Mouse (Mus musculus): Measurements from ENCODE around the gene 1700030K09Rik.

The 1700030K09Rik gene

DNA sequence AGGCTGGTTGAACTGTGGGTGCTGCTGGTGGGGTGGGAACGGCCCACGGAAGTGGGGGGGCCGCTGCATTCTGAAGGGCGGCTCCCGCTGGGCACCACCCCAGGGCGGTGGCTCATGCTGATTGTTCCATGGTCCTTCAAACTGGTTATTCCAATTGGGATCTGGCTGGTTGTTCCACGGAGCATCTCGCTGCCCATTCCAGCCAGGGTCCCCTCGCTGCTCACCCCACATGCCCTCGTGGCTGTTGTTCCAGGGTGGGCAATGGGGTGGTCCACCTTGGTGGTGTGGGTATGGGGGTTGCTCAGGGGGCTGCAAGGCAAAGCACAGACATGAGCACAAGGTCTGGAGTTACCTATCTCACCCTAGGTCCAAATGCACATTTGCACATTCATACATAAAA is 20.5 kb downstream of the 1700030K09Rik start:
- DNase-seq, result peak; percentile 90

- DNase-seq, result no peak
Observed at GRCm38 (mm10) chr8:72469243-72469642, 25.6 kb downstream of the 1700030K09Rik start.

GRCm38 (mm10) chr8:72469984-72470383 is 26.3 kb downstream of the 1700030K09Rik start:
- no peak for DNase-seq

DNA sequence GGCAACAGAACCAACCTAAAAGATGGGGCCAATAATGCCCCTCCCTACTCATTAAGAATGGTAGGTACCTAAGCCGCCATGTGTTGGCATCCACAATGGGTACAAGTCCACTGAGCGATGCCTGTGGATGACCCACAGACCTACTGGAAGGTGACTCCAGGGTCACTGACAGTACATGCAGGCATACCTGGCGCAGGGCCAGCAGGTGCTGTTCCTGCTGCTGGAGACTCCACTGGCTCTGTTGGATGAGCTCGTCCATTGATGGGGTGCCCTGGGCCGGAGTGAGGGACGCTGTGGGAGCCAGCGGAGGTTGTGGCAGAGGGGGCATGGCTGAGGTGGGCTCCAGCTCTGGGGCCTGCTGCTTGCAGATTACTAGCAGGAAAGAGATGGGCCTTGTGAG is 27.0 kb downstream of the 1700030K09Rik start:
- DNase-seq, result peak; percentile 85

DNA sequence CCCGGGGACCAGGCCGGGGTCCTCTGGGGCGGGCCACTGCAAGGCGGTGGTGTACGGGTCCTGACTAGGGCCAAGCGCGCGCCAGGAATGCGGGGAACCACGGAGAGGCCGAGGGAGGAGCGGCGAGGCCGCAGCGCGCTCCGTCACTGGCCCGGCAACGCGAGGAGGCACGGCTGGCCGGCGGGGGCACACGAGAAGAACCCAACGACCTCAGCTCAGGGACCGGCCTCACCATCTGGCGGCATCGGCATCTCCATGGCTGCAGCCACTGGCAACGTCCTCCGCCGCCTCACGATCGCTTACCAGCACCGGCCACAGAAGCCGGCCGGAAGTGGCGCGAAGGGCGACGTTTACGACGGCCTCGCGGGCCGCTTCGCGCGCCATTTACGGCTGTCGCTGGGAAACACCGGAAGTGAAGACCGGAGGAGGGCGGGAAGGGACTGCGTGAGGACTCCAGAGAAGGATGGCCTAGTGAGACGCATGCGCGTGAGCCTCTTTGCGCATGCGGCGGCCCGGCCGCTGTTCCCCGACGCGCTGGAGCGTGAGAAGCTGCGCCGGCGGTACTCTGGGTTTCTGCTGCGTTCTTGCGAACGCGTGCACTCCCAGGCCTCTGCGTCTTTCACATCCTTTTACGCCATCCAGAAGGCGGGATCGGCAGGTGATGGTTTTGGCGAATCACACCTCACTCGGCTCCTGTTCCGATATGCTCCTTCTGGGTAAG is 31.3 kb downstream of the 1700030K09Rik start, which contains the start of gene Cherp:
Gene Cherp (minus strand): TSS at position 401 of the 721 bp plus-strand sequence.
- peak; percentile 100 for DNase-seq

GRCm38 (mm10) chr8:72485456-72486199 is 41.9 kb downstream of the 1700030K09Rik start:
- DNase-seq, result peak; percentile 97

GRCm38 (mm10) chr8:72487014-72487413 is 43.3 kb downstream of the 1700030K09Rik start:
- no peak for DNase-seq

- no peak for DNase-seq
Observed at GRCm38 (mm10) chr8:72491017-72491416, 47.3 kb downstream of the 1700030K09Rik start.

DNA sequence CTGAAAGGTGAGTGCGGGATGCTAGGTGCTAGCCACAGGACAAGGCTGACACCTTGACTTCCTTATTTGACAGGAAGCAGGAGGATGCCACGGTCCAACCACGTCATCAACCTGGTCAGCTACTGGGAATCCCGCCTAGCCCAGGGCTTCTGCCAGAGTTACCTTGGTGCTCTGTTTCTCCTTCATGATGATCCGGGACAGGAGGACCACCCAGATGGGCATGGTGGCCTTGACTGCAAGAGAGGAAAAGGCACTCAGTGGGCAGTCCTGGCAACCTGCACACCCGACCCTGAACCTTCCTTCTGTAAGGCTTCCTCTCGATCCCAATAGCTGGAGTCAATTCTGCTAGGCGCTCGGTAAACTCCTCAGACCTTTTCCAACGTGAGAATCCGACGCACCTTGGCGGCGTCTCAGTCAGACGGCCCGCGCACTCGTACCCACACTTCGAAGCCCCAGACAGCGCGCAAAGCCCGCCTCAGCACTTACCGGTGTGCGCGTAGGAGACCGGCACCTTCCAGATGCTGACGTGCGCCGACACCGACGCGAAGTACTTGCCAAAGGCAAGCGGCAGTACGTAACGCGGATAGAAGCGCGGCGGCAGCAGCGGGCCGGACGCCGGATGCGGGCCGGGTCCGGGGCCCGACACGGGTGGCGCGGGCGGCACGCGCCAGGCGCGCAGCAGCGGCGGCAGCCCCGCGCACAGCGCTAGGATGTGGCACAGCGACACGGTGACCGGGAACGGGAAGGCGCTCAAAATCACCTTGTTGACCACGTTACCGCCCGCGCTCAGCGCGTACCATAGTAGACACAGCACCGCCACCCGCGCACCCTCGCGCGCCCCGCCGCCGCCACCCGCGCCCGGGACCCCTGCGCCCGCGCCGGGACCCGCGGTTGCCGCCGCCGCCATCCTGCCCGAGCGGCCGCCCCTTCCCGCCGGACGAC is 48.3 kb downstream of the 1700030K09Rik start, which contains the start of gene Slc35e1:
Gene Slc35e1 (minus strand): TSS at position 935 of the 942 bp plus-strand sequence.
- peak; percentile 95 for DNase-seq

DNA sequence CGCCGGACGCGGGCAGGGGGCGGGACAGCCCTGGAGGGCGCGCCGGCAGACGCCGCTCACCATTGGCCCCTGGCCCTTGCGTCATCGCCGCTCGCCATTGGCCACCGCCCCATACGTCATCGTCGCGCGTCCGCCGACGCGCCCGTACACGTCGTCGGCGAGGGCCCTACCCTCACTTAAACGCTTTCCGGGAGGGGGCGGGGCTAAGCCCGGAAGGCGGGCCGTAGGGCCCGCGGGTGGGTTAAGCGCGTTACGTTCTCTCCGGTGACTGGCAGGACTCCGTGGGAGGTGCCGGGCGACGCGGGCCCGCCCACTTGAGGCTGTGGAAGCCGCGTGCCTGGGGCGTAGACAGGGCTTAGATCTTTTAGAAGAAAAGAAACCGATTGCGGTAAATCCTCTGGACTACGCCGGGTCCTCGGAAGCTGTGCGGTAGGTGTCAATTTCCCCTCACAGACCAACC is 49.0 kb downstream of the 1700030K09Rik start:
- DNase-seq, result peak; percentile 100

DNA sequence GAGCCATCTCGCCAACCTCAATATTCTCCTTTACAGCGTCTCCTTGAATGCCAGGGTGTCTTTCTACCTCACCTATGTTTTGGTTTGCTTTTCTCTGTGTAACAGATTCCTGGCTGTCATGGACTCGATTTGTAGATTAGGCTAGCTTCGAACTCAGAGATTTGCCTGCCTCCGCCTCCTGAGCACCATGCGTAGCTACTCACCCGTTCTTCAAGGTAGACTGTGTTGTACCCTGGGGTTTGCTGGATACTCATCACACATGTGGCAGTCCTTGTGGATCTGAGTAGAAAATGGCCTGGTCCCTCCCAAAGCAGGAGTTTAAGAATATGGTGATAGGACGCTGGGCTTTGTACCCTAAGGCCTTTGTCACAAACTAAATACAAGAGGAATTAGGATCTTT is 49.7 kb downstream of the 1700030K09Rik start:
- DNase-seq, result peak; percentile 91

DNA sequence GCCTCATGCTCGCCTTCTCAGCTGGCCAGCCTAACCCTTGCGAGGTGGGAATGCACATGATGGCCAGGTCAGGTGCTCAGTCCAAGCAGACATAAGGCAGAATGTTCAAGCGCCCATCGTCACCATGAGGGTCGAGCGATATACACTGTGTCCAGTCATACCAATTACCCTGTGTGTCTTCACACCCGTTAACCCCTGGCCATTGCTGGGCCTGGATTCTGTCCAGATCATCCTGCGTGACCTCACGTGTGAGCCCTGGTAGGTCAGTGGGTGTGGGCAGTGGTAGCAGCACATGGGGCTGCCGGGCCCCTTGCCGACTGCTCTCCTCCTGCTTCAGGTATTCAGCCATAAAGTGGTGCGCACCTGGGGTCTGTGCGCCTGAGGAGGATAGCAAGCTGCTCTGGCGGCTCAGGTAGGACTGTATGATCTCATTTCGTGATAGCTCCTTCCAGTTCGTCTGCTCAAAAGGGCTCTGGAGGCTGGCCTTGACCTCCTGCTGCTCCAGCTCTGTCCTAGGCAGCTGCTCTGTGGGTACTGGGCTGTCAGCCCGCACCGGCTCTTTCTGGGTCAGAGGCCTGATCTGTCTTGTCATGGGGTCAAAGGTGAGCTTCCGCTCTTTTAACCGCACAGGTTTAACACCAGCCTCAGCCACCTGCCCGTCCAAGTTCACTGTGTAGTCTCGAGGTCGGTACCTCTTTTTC is 51.9 kb downstream of the 1700030K09Rik start:
- DNase-seq, result peak; percentile 91

DNA sequence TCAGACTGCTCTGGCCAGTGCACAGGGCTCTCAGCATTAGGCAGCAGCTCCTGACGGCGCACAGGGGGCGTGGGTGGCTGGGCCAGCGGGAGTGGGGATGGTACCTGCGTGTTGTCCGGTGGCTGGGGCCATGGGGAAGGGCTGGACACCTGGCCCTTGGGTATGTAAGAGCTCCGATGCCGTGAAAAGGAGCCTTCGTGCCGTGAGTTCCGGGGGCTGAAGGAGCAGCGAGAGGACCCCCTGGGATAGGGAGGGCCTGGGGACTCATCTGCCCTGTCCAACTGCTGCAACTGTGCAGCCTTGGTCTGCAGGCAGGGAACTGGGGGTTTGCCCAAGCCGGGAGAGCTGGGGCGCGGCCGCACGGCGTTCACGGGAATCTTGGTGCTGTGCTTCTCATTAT is 52.5 kb downstream of the 1700030K09Rik start:
- peak; percentile 92 for DNase-seq

DNA sequence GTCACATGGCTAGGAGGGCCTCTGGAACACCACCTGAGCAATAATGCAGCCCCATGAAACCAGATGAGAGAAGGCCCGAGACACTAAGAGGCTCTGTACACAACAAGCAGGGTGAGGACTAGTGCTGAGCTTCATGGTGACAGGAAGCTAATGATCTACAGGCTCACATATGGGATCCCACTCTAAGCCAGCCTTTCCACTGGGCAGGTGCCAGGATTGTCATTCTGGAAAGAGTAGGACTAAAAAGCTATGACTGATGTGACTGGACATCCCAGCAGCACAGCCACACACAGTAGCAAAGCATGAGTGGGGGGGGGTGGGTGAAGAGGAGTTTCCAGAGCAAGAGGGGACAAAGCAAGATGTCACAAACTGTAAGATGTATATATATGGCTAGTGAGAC is 54.2 kb downstream of the 1700030K09Rik start:
- no peak for DNase-seq

DNA sequence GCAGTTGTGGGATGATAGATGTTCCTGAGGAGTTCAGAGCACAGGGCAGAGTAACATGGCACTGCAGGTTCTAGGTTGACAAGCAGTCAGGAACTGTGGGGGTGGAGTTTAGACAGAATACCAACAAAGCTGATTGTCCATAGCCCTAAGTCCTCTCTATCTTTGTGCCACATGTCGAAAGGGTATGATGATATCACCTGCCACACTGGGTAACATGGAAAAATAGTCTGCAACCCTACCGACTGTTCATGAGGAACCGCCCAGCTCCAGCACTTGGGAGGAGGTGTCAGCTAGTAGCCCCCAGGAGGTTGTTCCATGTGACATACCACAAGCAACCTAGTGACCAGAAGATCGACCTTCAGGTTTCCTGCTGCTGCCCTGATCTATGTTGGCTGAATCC is 54.8 kb downstream of the 1700030K09Rik start:
- DNase-seq, result no peak

- DNase-seq, result peak; percentile 98
Observed at GRCm38 (mm10) chr8:72499521-72500284, 56.0 kb downstream of the 1700030K09Rik start.

DNA sequence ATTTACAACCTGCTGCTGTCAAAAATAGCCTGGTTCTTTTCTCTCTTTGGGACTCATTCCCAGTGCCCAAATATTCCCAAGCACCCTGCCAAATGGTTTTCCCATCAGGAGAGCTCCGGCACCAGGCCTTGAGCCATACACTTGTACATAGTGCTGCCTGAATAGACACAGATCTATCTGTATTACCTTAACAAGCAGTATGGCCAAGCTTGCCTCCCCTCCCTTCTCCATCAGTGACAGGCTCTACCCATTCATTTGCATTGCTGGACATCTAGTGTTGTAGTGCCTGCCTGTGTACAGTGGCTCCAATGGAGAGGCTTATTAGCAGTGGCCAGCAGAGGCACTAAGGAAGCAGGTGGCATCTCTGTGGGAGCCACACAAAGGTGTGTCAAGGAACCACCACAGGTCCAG is 56.8 kb downstream of the 1700030K09Rik start:
- peak; percentile 94 for DNase-seq

DNA sequence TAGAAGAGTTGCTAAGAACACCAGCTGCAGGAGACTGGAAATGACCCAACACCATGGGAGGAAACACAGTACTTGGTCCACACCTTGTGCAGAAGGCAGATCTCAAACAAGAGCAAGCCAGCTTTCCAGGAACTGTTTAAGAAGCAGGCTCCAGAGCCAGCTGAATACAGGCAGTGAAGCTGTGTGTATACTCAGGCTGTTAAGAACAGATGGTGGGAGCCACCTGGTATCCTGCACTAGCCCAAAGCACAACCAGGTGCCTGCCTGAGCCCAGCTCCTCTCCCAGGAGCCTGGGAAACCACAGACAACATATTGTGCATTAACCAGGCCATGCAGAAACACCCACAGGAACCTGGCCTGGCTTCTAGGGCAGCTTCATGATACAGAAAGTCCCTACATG is 60.5 kb downstream of the 1700030K09Rik start:
- no peak for DNase-seq

GRCm38 (mm10) chr8:72504637-72505314 is 61.1 kb downstream of the 1700030K09Rik start:
- no peak for DNase-seq

- DNase-seq, result no peak
Observed at GRCm38 (mm10) chr8:72507505-72507904, 63.8 kb downstream of the 1700030K09Rik start.

Data from heart, adult 11 months (tissue).